In the genomic region with DNA sequence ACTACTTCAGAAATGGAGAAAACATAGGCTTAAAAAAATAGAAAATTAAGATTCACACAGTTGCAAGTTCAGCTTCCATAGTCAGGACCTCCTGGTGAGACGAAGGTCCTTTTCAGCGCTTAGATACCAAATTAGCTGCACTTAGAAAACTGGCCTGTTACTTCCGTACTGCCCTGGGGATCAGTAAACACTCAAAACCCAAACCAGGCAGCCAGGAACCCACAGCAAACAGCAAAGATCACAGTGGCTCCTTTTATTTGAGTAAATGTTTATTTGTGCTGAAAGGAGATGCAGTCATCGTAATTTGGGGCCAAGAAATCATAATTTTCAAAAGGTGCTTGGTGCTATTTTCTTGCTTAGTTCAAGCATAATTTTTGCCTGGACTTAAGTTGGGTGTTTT, we compare ENCODE assay signal across 21 mouse cellular contexts.
DNase-seq lines count a peak whose midpoint lies in the region; ATAC-seq and TF ChIP-seq lines count a peak whose summit lies in the region.
"Had no signal": no experiment of that assay in that cellular context is flagged by ENCODE, and none has a peak within 500 bp of the region (broad histone marks: within the 10 kb centered on the region; RNA-seq: fewer than 3 reads in every experiment).

No protein-coding gene starts in this region.

- ATAC-seq in liver, postnatal 0 days, result no peak
- ATAC-seq: activated CD4-positive, CD25-positive, alpha-beta regulatory T cell, adult 4 months; CD4-positive, CD25-positive, alpha-beta regulatory T cell, adult 4 months; Patski had no signal

- H3K4me1 ChIP-seq in liver, adult 2 months (ENCODE audit: control insufficient read depth, insufficient read depth, low read length), result peaks cover 10% of the 10 kb centered on the region
- H3K4me1 ChIP-seq in liver, postnatal 0 days (ENCODE audit: insufficient read depth), result no peaks in the 10 kb centered on the region

- DNase-seq in heart, adult 11 months, result peak; percentile 11
- DNase-seq in heart, postnatal 4 days, result no peak
- DNase-seq in liver, adult 2 months (ENCODE audit: extremely low read depth, low read depth, low spot score), result peak; percentile 93
- DNase-seq in liver, postnatal 0 days, result no peak
- peak; percentile 1 for DNase-seq in lung, postnatal 36 days
- DNase-seq in lung, postnatal 14 days, result no peak
- DNase-seq: adrenal gland, adult 2 months; adrenal gland, adult 8-10 months; adrenal gland, postnatal 10 days; adrenal gland, postnatal 14 days; adrenal gland, postnatal 25 days; adrenal gland, postnatal 36 days; B cell, adult 2 months; cerebellum, adult 11 months; cerebellum, adult 11-12 months; cerebellum, adult 18-20 months had no signal

- no peak overlapping the region for H3K4me3 ChIP-seq in liver, adult 2 months (ENCODE audit: insufficient read depth, low read depth, low read length)
- no peak overlapping the region for H3K4me3 ChIP-seq in liver, postnatal 0 days (ENCODE audit: low read depth, low read length)

- no peak for TF ChIP-seq POLR2A in liver, adult 2 months (IDR thresholded peaks at IDR 0.05; ENCODE audit: extremely low read depth, insufficient read depth, low read length)

- 16% methylated on average over 4 of the region's 4 CpGs for WGBS in liver, adult 2 months
- 62% methylated on average over 4 of the region's 4 CpGs for WGBS in liver, postnatal 0 days (ENCODE audit: insufficient replicate concordance)

- H3K9ac ChIP-seq in liver, adult 2 months (ENCODE audit: low read depth, low read length), result no peak overlapping the region
- no peak overlapping the region for H3K9ac ChIP-seq in liver, postnatal 0 days (replicated peaks)

- no peak for TF ChIP-seq CTCF in liver, adult 2 months (IDR thresholded peaks at IDR 0.05; ENCODE audit: low read depth, low read length)
- no peak for TF ChIP-seq CTCF in liver, postnatal 0 days (IDR thresholded peaks at IDR 0.05; ENCODE audit: low read depth)

- peak overlapping the region; percentile 11; the same call in 1 of the 2 replicates for H3K27ac ChIP-seq in liver, adult 2 months (replicated peaks; ENCODE audit: insufficient read depth, low read depth, low read length)
- H3K27ac ChIP-seq in liver, postnatal 0 days (ENCODE audit: low read depth), result no peak overlapping the region

- H3K36me3 ChIP-seq in liver, adult 2 months (ENCODE audit: control insufficient read depth, insufficient read depth, low read length), result no peaks in the 10 kb centered on the region
- no peaks in the 10 kb centered on the region for H3K36me3 ChIP-seq in liver, postnatal 0 days (replicated peaks; ENCODE audit: insufficient read depth, low read length)
- H3K36me3 ChIP-seq: G1E had no signal

- no peak overlapping the region for H3K4me2 ChIP-seq in liver, postnatal 0 days (ENCODE audit: low read depth, low read length)

- TF ChIP-seq EP300 in liver, postnatal 0 days (IDR thresholded peaks at IDR 0.05; ENCODE audit: low read depth), result no peak

- no peaks in the 10 kb centered on the region for H3K79me2 ChIP-seq in liver, adult 2 months (ENCODE audit: control insufficient read depth, insufficient read depth, low read length)

- no peaks in the 10 kb centered on the region for H3K9me3 ChIP-seq in liver, postnatal 0 days (ENCODE audit: low read length)
- H3K9me3 ChIP-seq: G1E had no signal

- H3K27me3 ChIP-seq in liver, adult 2 months (ENCODE audit: control insufficient read depth, insufficient read depth, low read length), result no peaks in the 10 kb centered on the region
- no peaks in the 10 kb centered on the region for H3K27me3 ChIP-seq in liver, postnatal 0 days (ENCODE audit: insufficient read depth, low read length)
- H3K27me3 ChIP-seq: CH12.LX, Patski had no signal

Comparison
In these comparisons a context has a peak if more than half of its experiments do, and no peak if none do; other contexts are left out.
1. DNase-seq: peak in heart, adult 11 months (single experiment), liver, adult 2 months (single experiment) and lung, postnatal 36 days (single experiment); none in heart, postnatal 4 days (single experiment), liver, postnatal 0 days (single experiment) and lung, postnatal 14 days (single experiment).